Mouse (Mus musculus) embryonic facial prominence, embryonic 15.5 days (tissue): ENCODE measurements around the gene Taf4. TPM values are rescaled to one million over a fixed set of nuclear protein-coding genes. Genes with fewer than 3 reads are reported as not detected.

ENCODE experiments used
- ATAC-seq: fragments of 200-750 bp; cut with Nextera tagmentation; 2 replicates; pipeline ENCODE4 v1.8.0; 2017; ENCODE audit warnings: low read depth, moderate TSS enrichment; ENCODE audit not compliant: insufficient number of reproducible peaks, low FRiP score, low TSS enrichment
- H3K27ac ChIP-seq: fragments of 300-500 bp; sonication (generic); replicated peaks from 2 replicates; pipeline ENCODE4 v1.5.1; 2015; ENCODE audit warnings: mild to moderate bottlenecking, inconsistent platforms
- H3K27me3 ChIP-seq: fragments of 300-500 bp; sonication (generic); 2 replicates; pipeline ENCODE4 v1.6.1; 2015; ENCODE audit warnings: inconsistent platforms
- H3K36me3 ChIP-seq: fragments of 300-500 bp; sonication (generic); 2 replicates; pipeline ENCODE4 v1.6.1; 2015; ENCODE audit warnings: mild to moderate bottlenecking, inconsistent platforms
- H3K4me1 ChIP-seq: fragments of 300-500 bp; sonication (generic); 2 replicates; pipeline ENCODE4 v1.6.1; 2015; ENCODE audit warnings: inconsistent platforms
- H3K4me2 ChIP-seq: fragments of 300-500 bp; sonication (generic); replicated peaks from 2 replicates; pipeline ENCODE4 v1.6.1; 2015; ENCODE audit warnings: mild to moderate bottlenecking, inconsistent platforms
- H3K4me3 ChIP-seq: fragments of 300-500 bp; sonication (generic); replicated peaks from 2 replicates; pipeline ENCODE4 v1.5.1; 2015; ENCODE audit warnings: mild to moderate bottlenecking, inconsistent platforms
- H3K9ac ChIP-seq: fragments of 300-500 bp; sonication (generic); 2 replicates; pipeline ENCODE4 v1.6.1; 2015; ENCODE audit warnings: inconsistent platforms
- H3K9me3 ChIP-seq: fragments of 300-500 bp; sonication (generic); replicated peaks from 2 replicates; pipeline ENCODE4 v1.6.1; 2016; ENCODE audit warnings: inconsistent platforms
- WGBS: fragments of 180-500 bp; shearing (Covaris S2); methylation state at CpG from one replicate; pipeline ENCODE4 v1.1.7; 2015; 5-methylcytosine and 5-hydroxymethylcytosine counted together
- polyA plus RNA-seq: library from polyadenylated mRNA; unstranded; fragments of >200 nt; fragmentation: Nextera tagmentation; extraction: Ambion mirVana; gene quantifications from 2 replicates; pipeline ENCODE4 v1.2.1, GENCODE M21; 2015

Gene Taf4
- polyA plus RNA-seq, 1 experiment from 2014 or later: 2.9 TPM

DNA sequence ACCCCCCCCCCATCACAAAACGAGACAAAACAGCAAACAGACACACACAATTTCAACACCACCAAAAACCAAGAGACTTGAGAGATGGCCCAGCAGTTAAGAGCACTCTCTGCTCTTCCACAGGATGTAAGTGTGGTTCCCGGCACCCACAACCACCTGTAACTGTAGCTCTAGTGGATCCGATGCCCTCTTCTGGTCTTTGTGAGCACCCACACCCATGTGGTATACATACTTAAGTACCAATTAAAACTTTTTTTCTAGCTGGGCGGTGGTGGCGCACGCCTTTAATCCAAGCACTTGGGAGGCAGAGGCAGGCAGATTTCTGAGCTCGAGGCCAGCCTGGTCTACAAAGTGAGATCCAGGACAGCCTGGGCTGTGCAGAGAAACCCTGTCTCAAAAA lies 34.2 kb upstream of the Taf4 start:
- H3K36me3 ChIP-seq: no peaks in the 10 kb centered on the region
- 88% methylated on average over 7 of the region's 7 CpGs for WGBS
- H3K4me2 ChIP-seq: no peak overlapping the region
- H3K9ac ChIP-seq: no peak overlapping the region
- no peak overlapping the region for H3K4me3 ChIP-seq
- no peak for ATAC-seq
- H3K4me1 ChIP-seq: no peaks in the 10 kb centered on the region
- no peaks in the 10 kb centered on the region for H3K9me3 ChIP-seq
- no peak overlapping the region for H3K27ac ChIP-seq
- no peaks in the 10 kb centered on the region for H3K27me3 ChIP-seq

DNA sequence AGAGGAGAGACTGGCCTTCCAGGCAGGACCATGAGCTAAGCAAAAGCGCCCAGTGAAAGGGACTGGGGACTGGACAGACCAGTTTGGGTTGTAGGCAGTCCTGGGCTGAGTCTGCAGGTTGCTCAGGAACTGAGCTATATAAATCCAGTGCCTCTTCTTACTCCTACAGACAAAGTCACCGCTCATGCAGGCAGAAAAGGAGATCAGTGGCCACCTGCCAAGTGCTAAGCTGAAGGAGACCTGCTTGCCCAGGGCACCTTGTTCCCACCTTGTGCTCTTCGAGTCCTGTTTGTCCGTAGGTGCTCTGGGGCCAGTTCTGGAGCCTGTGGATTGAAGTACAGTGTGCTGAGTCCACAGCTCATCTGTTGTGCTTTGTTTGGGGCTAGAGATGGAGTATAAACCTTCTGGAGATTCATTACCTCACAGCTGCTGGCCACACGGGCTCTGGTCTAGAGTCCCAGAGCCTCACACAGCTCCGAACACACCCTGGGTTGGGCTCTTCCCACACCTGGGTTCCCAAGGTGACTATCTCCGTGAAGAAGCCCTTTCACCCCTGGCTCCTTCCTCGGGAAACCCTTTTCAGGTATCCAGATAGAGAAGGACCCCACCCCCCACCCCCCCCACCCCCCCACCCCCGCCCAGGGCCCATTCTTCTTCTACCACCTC lies 30.0 kb upstream of the Taf4 start:
- 39% methylated on average over 9 of the region's 9 CpGs for WGBS
- no peaks in the 10 kb centered on the region for H3K27me3 ChIP-seq
- ATAC-seq: no peak
- H3K9ac ChIP-seq: no peak overlapping the region
- no peaks in the 10 kb centered on the region for H3K36me3 ChIP-seq
- H3K4me1 ChIP-seq: no peaks in the 10 kb centered on the region
- no peak overlapping the region for H3K4me2 ChIP-seq
- H3K27ac ChIP-seq: no peak overlapping the region
- no peaks in the 10 kb centered on the region for H3K9me3 ChIP-seq
- no peak overlapping the region for H3K4me3 ChIP-seq

DNA sequence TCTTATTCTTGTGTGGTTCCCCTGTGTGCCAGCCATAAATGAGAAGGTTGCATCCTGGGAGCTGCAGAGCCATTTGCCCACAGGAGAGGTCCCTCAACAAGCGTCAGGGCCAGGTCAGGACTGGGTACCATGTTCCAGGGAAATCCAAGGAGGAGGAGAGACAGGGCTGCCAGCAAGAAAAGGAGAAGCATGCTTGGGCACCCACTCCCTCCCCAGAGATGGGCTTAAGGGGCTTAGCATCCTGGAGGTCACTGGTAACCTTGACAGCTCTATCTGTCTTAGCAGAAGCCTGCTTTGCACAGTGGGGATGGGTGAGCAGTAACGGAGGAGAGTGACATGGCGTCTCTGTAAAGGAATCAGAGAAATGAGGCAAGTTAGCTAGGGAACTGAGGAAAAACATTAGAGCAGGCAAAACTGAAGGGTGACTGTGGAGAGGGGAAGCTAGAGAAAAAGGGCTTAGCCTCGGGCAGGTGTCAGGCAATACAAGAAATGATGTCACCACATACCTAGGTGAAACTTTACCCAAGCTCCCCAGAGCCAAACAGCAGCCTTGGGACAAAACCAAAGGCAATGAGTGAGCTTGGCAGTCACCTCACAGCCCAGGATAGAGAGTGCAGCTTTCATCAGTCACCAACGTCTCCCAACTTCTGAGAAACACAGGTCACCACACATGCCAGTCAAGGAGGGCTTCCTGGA lies 29.4 kb upstream of the Taf4 start:
- no peak overlapping the region for H3K9ac ChIP-seq
- no peak overlapping the region for H3K4me3 ChIP-seq
- H3K9me3 ChIP-seq: no peaks in the 10 kb centered on the region
- no peak overlapping the region for H3K27ac ChIP-seq
- H3K4me2 ChIP-seq: no peak overlapping the region
- H3K4me1 ChIP-seq: no peaks in the 10 kb centered on the region
- H3K27me3 ChIP-seq: no peaks in the 10 kb centered on the region
- H3K36me3 ChIP-seq: no peaks in the 10 kb centered on the region
- no peak for ATAC-seq
- 47% methylated on average over 5 of the region's 5 CpGs for WGBS

DNA sequence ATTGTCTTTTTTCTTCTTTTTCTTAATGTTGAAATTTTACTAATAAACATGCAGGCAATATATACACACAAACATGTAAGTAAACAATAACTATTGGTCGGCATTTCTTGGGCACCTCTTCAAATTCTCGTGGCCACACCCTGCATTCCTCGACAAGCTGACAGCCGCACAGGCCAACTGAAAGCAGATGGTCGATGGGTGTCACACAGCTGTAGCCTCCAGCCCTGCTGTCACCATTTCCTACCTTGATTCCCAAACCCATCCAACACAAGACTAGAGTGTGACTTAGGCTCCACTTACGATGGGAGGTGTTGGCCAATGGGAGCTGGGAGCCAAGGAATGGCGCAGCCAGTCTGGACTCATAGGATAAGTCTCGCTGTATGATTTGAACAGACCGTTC lies 25.2 kb upstream of the Taf4 start:
- Histone ChIP-seq H3K9ac (no peak overlapping the region), H3K27ac (no peak overlapping the region), H3K27me3 (no peaks in the 10 kb centered on the region), H3K4me1 (no peaks in the 10 kb centered on the region), H3K4me2 (no peak overlapping the region), H3K9me3 (no peaks in the 10 kb centered on the region), H3K4me3 (no peak overlapping the region), H3K36me3 (no peaks in the 10 kb centered on the region)
- no peak for ATAC-seq
- WGBS: 68% methylated on average over 9 of the region's 9 CpGs

DNA sequence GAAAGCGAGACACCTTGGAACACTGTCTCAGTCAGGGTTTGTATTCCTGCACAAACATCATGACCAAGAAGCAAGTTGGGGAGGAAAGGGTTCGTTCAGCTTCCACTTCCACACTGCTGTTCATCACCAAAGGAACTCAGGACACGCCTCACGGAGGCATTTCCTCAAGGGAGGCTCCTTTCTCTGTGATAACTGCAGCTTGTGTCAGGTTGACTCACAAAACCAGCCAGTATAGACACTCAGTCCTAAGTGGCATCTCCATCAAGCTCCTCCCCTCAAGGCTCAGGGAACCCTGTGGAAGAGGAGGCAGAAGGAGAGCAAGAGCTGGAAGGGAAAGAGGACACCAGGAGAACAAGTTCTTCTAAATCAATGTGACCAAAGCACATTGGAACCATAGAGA lies 22.0 kb upstream of the Taf4 start:
- no peaks in the 10 kb centered on the region for H3K9me3 ChIP-seq
- H3K4me3 ChIP-seq: no peak overlapping the region
- no peaks in the 10 kb centered on the region for H3K4me1 ChIP-seq
- no peak overlapping the region for H3K27ac ChIP-seq
- WGBS: 64% methylated on average over 4 of the region's 4 CpGs
- no peaks in the 10 kb centered on the region for H3K36me3 ChIP-seq
- no peak overlapping the region for H3K9ac ChIP-seq
- H3K4me2 ChIP-seq: no peak overlapping the region
- no peak for ATAC-seq
- no peaks in the 10 kb centered on the region for H3K27me3 ChIP-seq

DNA sequence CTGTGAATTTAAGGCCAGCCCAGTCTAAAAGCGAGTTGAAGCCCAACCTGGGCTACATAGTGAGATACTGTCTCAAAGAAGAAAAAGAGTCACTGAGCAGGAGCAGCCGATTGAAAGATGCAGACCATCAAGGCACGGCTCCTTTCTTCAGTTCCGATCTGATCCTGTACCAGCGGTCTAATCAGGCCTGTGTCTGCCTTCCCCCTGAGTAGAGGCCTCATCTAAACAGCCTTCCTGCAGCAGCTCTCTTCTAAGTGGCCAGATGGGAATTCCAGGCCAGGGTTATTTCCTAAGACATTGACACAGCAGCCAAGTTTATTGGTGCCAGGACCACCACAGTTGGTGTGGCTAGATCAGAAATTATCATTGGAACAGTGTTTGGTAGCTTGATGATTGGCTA lies 16.6 kb upstream of the Taf4 start:
- WGBS: 80% methylated on average over 5 of the region's 5 CpGs
- no peak overlapping the region for H3K27ac ChIP-seq
- H3K4me3 ChIP-seq: no peak overlapping the region
- no peak for ATAC-seq
- no peaks in the 10 kb centered on the region for H3K9me3 ChIP-seq
- no peak overlapping the region for H3K9ac ChIP-seq
- H3K27me3 ChIP-seq: no peaks in the 10 kb centered on the region
- no peaks in the 10 kb centered on the region for H3K4me1 ChIP-seq
- no peaks in the 10 kb centered on the region for H3K36me3 ChIP-seq
- H3K4me2 ChIP-seq: no peak overlapping the region

DNA sequence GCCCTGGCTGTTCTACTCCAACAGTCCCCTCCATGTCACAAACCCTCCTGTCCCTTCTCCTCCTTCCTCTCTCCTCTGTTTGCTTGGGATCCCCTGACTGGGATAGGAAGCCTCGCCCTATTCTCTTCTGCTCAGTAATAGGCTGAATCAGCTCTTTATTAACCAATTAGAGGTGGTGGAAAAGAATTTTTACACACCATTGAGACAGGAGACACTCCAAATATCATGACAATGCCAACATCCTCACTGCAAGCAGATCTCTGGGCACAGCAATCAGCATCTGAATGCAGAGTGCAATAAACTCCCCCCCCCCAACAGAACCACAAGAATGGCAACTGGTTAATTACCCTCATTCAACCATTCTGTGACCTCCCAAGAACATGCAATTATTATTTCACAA lies 12.7 kb upstream of the Taf4 start:
- Histone ChIP-seq H3K27me3 (no peaks in the 10 kb centered on the region), H3K9me3 (no peaks in the 10 kb centered on the region), H3K27ac (no peak overlapping the region), H3K4me1 (no peaks in the 10 kb centered on the region), H3K4me3 (no peak overlapping the region), H3K9ac (no peak overlapping the region), H3K4me2 (no peak overlapping the region), H3K36me3 (no peaks in the 10 kb centered on the region)
- no peak for ATAC-seq
- 63% methylated on average over 1 of the region's 1 CpGs for WGBS

DNA sequence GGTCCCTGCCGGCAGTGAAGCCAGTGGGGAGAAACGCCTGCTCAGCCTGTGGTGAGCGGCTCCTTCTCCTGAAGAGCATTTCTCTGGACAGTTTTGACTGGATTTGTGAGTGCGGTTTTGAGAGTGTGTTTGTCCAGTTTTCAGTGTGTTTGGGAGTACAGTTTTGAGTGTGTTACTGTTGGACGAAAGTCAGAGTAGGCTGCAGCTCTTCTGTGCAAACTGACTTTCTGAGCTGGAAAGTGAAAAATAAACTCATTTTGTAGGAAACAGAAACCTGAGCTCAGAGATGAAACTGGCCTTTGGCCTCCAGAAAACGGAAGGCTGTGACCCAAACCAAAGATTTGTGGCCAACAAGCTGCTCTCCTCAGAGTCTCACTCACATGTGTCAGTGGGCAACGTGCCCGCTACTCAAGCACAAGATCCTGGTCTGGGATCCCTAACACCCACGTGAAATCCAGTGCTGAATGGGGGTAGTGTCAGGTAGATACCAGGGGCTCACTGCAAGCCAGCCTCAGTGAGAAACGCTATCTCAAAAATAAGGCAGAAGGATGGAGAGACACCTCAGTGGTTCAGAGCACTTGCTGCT lies 10.1 kb upstream of the Taf4 start:
- no peak for ATAC-seq
- no peaks in the 10 kb centered on the region for H3K27me3 ChIP-seq
- no peak overlapping the region for H3K9ac ChIP-seq
- no peak overlapping the region for H3K4me2 ChIP-seq
- WGBS: 76% methylated on average over 10 of the region's 10 CpGs
- no peak overlapping the region for H3K27ac ChIP-seq
- H3K9me3 ChIP-seq: no peaks in the 10 kb centered on the region
- H3K4me3 ChIP-seq: no peak overlapping the region
- no peaks in the 10 kb centered on the region for H3K36me3 ChIP-seq
- no peaks in the 10 kb centered on the region for H3K4me1 ChIP-seq

DNA sequence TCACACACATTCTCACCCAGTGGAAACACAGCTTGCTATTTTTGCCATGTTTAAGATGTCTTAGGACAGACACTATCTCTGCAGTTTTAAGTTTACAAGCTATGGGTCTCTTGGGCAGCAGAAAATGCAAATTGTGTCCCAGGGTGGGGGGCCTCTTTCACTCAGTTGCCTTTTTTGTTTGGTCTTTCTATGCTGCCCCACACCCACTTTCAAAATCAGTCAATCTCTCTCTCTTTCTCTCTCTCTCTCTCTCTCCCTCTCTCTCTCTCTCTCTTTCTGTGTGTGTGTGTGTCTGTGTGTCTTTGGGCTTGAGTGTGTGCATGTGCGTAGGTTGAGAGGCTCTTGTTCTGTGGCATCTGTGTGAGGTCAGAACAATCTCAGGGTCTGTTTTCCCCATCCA lies 9.2 kb upstream of the Taf4 start:
- no peaks in the 10 kb centered on the region for H3K36me3 ChIP-seq
- ATAC-seq: no peak
- H3K4me1 ChIP-seq: no peaks in the 10 kb centered on the region
- no peaks in the 10 kb centered on the region for H3K27me3 ChIP-seq
- no peaks in the 10 kb centered on the region for H3K9me3 ChIP-seq
- no peak overlapping the region for H3K4me2 ChIP-seq
- no peak overlapping the region for H3K4me3 ChIP-seq
- H3K27ac ChIP-seq: no peak overlapping the region
- no peak overlapping the region for H3K9ac ChIP-seq
- WGBS: 81% methylated on average over 1 of the region's 1 CpGs

DNA sequence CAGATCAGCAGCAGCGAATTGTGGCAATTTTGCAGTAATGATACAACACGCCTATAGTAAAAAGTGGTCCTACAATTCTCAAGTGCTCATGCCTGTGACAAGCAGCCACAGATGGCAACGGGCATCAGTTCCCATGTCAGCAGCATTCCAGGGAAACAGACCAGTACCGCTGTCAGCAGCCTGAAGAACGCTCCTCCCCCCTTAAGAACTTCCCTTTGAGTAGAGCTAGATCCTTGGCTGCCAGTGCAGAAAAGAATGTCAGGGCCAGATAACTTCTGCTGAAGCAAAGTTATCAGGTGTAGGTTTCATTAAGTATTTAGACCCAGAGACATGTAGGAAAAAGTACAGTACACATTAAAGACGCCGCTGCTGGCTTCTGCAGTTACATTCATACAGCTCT lies 8.4 kb upstream of the Taf4 start:
- H3K4me2 ChIP-seq: no peak overlapping the region
- H3K9ac ChIP-seq: no peak overlapping the region
- no peak overlapping the region for H3K4me3 ChIP-seq
- H3K4me1 ChIP-seq: no peaks in the 10 kb centered on the region
- ATAC-seq: no peak
- H3K9me3 ChIP-seq: no peaks in the 10 kb centered on the region
- 31% methylated on average over 7 of the region's 7 CpGs for WGBS
- H3K27ac ChIP-seq: no peak overlapping the region
- H3K27me3 ChIP-seq: no peaks in the 10 kb centered on the region
- H3K36me3 ChIP-seq: no peaks in the 10 kb centered on the region

DNA sequence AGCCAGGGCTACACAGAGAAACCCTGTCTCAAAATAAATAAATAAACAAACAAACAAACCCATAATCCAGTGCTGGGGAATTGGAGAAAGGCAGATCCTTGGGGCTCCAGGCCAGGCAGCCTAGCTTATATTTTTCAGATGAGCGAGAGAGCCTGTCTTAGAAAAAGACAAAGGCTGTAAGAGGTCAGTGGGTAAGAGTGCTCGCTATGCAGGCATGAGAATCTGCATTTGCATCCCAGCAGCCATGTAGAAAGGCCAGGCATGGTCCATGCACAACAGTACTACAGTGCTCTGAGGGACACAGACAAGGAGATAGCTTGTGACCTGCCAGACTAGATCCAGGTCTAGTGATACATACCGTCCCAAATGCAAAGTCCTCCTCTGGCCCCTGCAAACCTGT lies 6.3 kb upstream of the Taf4 start:
- Histone ChIP-seq H3K27me3 (no peaks in the 10 kb centered on the region), H3K9ac (no peak overlapping the region), H3K4me2 (no peak overlapping the region), H3K36me3 (no peaks in the 10 kb centered on the region), H3K9me3 (no peaks in the 10 kb centered on the region), H3K4me1 (peaks cover 1% of the 10 kb centered on the region; the same call in 1 of the 2 replicates), H3K27ac (no peak overlapping the region), H3K4me3 (no peak overlapping the region)
- ATAC-seq: no peak
- WGBS: 83% methylated on average over 3 of the region's 3 CpGs

DNA sequence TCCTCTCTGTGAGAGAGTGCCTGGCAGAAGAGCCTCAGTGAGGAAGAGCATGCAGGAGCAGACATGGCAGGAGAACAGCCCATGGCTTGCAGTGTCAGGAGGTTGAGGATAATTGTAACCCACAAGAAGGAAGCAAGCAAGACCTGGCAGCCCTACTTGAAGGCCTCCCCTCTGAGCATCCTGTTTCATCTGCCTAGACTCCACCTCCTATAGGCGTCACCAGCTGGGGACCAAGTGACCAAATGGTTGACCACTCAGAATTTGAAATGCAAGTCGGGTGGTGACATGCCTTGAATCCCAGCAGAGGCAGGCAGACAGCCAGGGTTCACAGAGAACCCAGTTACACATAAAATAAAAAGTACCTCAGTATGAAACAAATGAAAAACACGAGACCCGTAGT lies 4.2 kb upstream of the Taf4 start:
- Histone ChIP-seq H3K9me3 (no peaks in the 10 kb centered on the region), H3K36me3 (no peaks in the 10 kb centered on the region), H3K4me2 (no peak overlapping the region), H3K4me3 (no peak overlapping the region), H3K27me3 (no peaks in the 10 kb centered on the region), H3K4me1 (peaks cover 6% of the 10 kb centered on the region; the same call in 1 of the 2 replicates), H3K27ac (no peak overlapping the region), H3K9ac (no peak overlapping the region)
- no peak for ATAC-seq
- 50% methylated on average over 4 of the region's 4 CpGs for WGBS
